In genomic region chr6:141268871-141269270, GRCm38 (mm10) we compare ENCODE assay signal across 28 mouse cellular contexts. TPM values are rescaled to one million over a fixed set of nuclear protein-coding genes. Genes with fewer than 3 reads are reported as not detected.
"Had no signal": no experiment of that assay in that cellular context is flagged by ENCODE, and none has a peak within 500 bp of the region (broad histone marks: within the 10 kb centered on the region; RNA-seq: fewer than 3 reads in every experiment).

No protein-coding gene starts in this region.

- H3K27me3 ChIP-seq: embryonic facial prominence, embryonic 12.5 days; embryonic facial prominence, embryonic 13.5 days; embryonic facial prominence, embryonic 15.5 days; forebrain, embryonic 12.5 days; forebrain, embryonic 13.5 days; forebrain, embryonic 15.5 days had no signal

- H3K27ac ChIP-seq: embryonic facial prominence, embryonic 10.5 days; embryonic facial prominence, embryonic 12.5 days; embryonic facial prominence, embryonic 13.5 days; embryonic facial prominence, embryonic 15.5 days; forebrain, embryonic 10.5 days; forebrain, embryonic 12.5 days; forebrain, embryonic 13.5 days; forebrain, embryonic 15.5 days; gastrocnemius, adult 2 months had no signal

- H3K36me3 ChIP-seq: embryonic facial prominence, embryonic 10.5 days; embryonic facial prominence, embryonic 13.5 days; embryonic facial prominence, embryonic 15.5 days; forebrain, embryonic 10.5 days; forebrain, embryonic 12.5 days; forebrain, embryonic 15.5 days had no signal

- H3K9me3 ChIP-seq: embryonic facial prominence, embryonic 10.5 days; embryonic facial prominence, embryonic 12.5 days; embryonic facial prominence, embryonic 13.5 days; embryonic facial prominence, embryonic 15.5 days; forebrain, embryonic 10.5 days; forebrain, embryonic 12.5 days; forebrain, embryonic 13.5 days; forebrain, embryonic 15.5 days had no signal

- H3K4me1 ChIP-seq: embryonic facial prominence, embryonic 10.5 days; embryonic facial prominence, embryonic 12.5 days; forebrain, embryonic 10.5 days; forebrain, embryonic 12.5 days; forebrain, embryonic 13.5 days; forebrain, embryonic 15.5 days had no signal

- H3K9ac ChIP-seq: embryonic facial prominence, embryonic 12.5 days; embryonic facial prominence, embryonic 13.5 days; embryonic facial prominence, embryonic 15.5 days; forebrain, embryonic 12.5 days; forebrain, embryonic 13.5 days; forebrain, embryonic 15.5 days; forebrain, postnatal 0 days had no signal

- H3K4me2 ChIP-seq: embryonic facial prominence, embryonic 12.5 days; embryonic facial prominence, embryonic 13.5 days; embryonic facial prominence, embryonic 15.5 days; forebrain, embryonic 12.5 days; forebrain, embryonic 13.5 days; forebrain, embryonic 15.5 days had no signal

- H3K4me3 ChIP-seq: embryonic facial prominence, embryonic 10.5 days; embryonic facial prominence, embryonic 12.5 days; embryonic facial prominence, embryonic 13.5 days; embryonic facial prominence, embryonic 15.5 days; erythroblast, embryonic 14.5 days; forebrain, embryonic 10.5 days; forebrain, embryonic 12.5 days; forebrain, embryonic 13.5 days; forebrain, embryonic 15.5 days; gastrocnemius, adult 2 months had no signal

- ATAC-seq: forebrain, embryonic 13.5 days; forebrain, embryonic 14.5 days; forebrain, embryonic 15.5 days; forebrain, embryonic 16.5 days; forebrain, postnatal 0 days had no signal

- DNase-seq: cerebellum, adult 18-20 months; cerebellum, adult 2 months; cerebellum, adult 8-10 months; cerebellum, adult 9-10 months; cerebellum, adult 9-11 months; cerebellum, postnatal 10 days; cerebellum, postnatal 14 days; cerebellum, postnatal 25 days; cerebellum, postnatal 36 days; embryo, embryonic 11 days; forebrain, postnatal 0 days; gastrocnemius, adult 2 months; gastrocnemius, postnatal 10 days; gastrocnemius, postnatal 14 days; gastrocnemius, postnatal 25 days; gastrocnemius, postnatal 36 days had no signal

RNA-seq across cellular contexts. Expression of gene Pde3a, which starts 19.8 kb away (rescaled TPM):
- total RNA-seq: granulocyte monocyte progenitor cell, adult 5-6 weeks had no signal
- polyA plus RNA-seq: erythroblast, embryonic 14.5 days had no signal
